Mouse (Mus musculus): Measurements from ENCODE around the gene Card6.

- no peak for TF ChIP-seq CTCF (conservative IDR thresholded peaks at IDR 0.05; ENCODE audit: low read length)
- no peak for TF ChIP-seq NANOG (IDR thresholded peaks at IDR 0.05; ENCODE audit: borderline replicate concordance, low read length)
Measured at GRCm38 (mm10) chr15:5090131-5090530, 18.2 kb downstream of the Card6 start.
